Mouse (Mus musculus): ENCODE measurements around the gene Nfya. TPM values are rescaled to one million over a fixed set of nuclear protein-coding genes. Genes with fewer than 3 reads are reported as not detected.

Nfya gene
- polyA plus RNA-seq (2016; fragmentation: Nextera tagmentation; extraction: Ambion mirVana): 15.4 and 17.2 TPM in 2 replicates

DNA sequence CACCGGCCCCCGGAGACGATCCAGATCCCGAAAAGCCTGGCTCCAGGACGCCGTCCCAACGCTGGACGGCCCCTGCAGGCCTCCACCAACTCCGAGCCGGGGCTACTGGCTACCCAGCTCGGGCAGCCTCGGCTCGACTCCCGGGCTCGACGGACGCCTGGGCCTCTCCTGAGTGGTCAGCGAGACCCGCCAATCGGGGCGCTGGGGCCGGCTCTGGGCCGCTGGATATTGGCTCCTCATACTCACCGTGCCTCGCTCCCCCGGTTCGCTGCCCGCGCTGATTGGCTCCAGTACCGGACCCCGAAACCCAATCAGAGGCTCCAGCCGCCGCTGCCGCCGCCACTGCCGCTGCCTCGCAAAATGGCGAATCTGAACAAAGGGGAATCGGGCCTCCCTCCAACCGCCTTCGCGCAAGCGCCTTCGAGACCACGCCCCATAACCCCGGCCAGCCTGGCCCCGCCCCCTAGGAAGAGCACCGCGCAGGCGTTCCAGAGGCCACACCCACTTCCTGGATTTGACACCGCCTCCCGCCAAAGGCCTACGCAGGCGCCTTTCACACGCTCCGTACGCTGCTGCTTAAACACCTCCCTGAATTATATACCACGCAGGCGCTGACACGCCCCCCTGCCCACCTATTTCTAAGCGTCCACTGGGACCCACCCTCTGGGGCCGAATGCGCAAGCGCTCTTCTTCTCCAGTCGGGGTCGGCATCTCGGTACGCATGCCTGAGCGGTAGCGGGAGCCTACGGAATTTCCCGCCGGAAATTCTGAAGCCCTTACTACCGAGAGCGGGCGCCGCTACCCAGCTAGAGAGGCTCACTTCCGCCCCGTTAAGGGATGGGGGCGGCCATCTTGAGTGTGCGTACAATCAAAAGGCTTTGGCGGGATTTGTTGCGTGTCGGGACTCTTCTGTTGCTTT lies at the start of gene Nfya, which contains the start of gene Oard1:
Gene Nfya, minus strand, starts transcription at position 527 of the 919 bp plus-strand sequence.
Gene Oard1, plus strand, starts transcription at position 635 of the 919 bp plus-strand sequence.
- H3K4me2 ChIP-seq (replicated peaks): peak within 1 kb of the TSS; percentile 76
- peak within 1 kb of the TSS; percentile 100 for H3K27ac ChIP-seq (replicated peaks)
- no peaks in the 10 kb centered on the region for H3K27me3 ChIP-seq
- H3K4me3 ChIP-seq: peak within 1 kb of the TSS; percentile 69
- peak within 1 kb of the TSS; percentile 96 for H3K9ac ChIP-seq (replicated peaks)
- peaks cover 17% of the 10 kb centered on the region for H3K36me3 ChIP-seq
- ATAC-seq (ENCODE audit: low FRiP score, low read depth): peak; percentile 97
- under 1% methylated on average over 78 of the region's 84 CpGs for WGBS
- peaks cover 28% of the 10 kb centered on the region for H3K4me1 ChIP-seq
- no peaks in the 10 kb centered on the region for H3K9me3 ChIP-seq

- Histone ChIP-seq H3K36me3 (no peaks in the 10 kb centered on the region), H3K27ac (replicated peaks) (no peak overlapping the region), H3K9ac (replicated peaks) (no peak overlapping the region), H3K27me3 (no peaks in the 10 kb centered on the region), H3K4me2 (replicated peaks) (no peak overlapping the region), H3K4me3 (no peak overlapping the region), H3K9me3 (no peaks in the 10 kb centered on the region), H3K4me1 (no peaks in the 10 kb centered on the region)
- 83% methylated on average over 13 of the region's 13 CpGs for WGBS
- no peak for ATAC-seq (ENCODE audit: low FRiP score, low read depth)
These were observed 48.4 kb upstream of the Nfya start for GRCm38 (mm10) chr17:48457971-48458653.

GRCm38 (mm10) chr17:48455955-48456354 lies 46.2 kb upstream of the Nfya start:
- WGBS: 86% methylated on average over 2 of the region's 2 CpGs
- ATAC-seq (ENCODE audit: low FRiP score, low read depth): no peak
- no peaks in the 10 kb centered on the region for H3K27me3 ChIP-seq
- H3K4me1 ChIP-seq: peaks cover 4% of the 10 kb centered on the region; the same call in 1 of the 2 replicates
- H3K9ac ChIP-seq (replicated peaks): no peak overlapping the region
- no peak overlapping the region for H3K27ac ChIP-seq (replicated peaks)
- no peaks in the 10 kb centered on the region for H3K9me3 ChIP-seq
- no peak overlapping the region for H3K4me3 ChIP-seq
- H3K36me3 ChIP-seq: no peaks in the 10 kb centered on the region
- H3K4me2 ChIP-seq (replicated peaks): no peak overlapping the region

GRCm38 (mm10) chr17:48454688-48455087 lies 45.0 kb upstream of the Nfya start, which contains the start of gene Unc5cl:
Unc5cl (plus strand) TSS chr17:48454901.
- Histone ChIP-seq H3K4me3 (no peak within 1 kb of the TSS), H3K4me2 (replicated peaks) (no peak within 1 kb of the TSS), H3K27ac (replicated peaks) (no peak within 1 kb of the TSS), H3K4me1 (peaks cover 4% of the 10 kb centered on the region; the same call in 1 of the 2 replicates), H3K27me3 (no peaks in the 10 kb centered on the region), H3K9me3 (no peaks in the 10 kb centered on the region), H3K36me3 (no peaks in the 10 kb centered on the region), H3K9ac (replicated peaks) (no peak within 1 kb of the TSS)
- ATAC-seq (ENCODE audit: low FRiP score, low read depth): no peak
- 56% methylated on average over 11 of the region's 11 CpGs for WGBS

GRCm38 (mm10) chr17:48454190-48454589 lies 44.5 kb upstream of the Nfya start:
- ATAC-seq (ENCODE audit: low FRiP score, low read depth): no peak
- Histone ChIP-seq H3K9me3 (no peaks in the 10 kb centered on the region), H3K27ac (replicated peaks) (no peak overlapping the region), H3K36me3 (no peaks in the 10 kb centered on the region), H3K4me2 (replicated peaks) (no peak overlapping the region), H3K27me3 (no peaks in the 10 kb centered on the region), H3K4me3 (no peak overlapping the region), H3K4me1 (peaks cover 4% of the 10 kb centered on the region; the same call in 1 of the 2 replicates), H3K9ac (replicated peaks) (no peak overlapping the region)
- WGBS: 58% methylated on average over 7 of the region's 7 CpGs

GRCm38 (mm10) chr17:48453489-48453888 lies 43.8 kb upstream of the Nfya start:
- WGBS: 77% methylated on average over 7 of the region's 7 CpGs
- Histone ChIP-seq H3K9me3 (no peaks in the 10 kb centered on the region), H3K4me3 (no peak overlapping the region), H3K27me3 (no peaks in the 10 kb centered on the region), H3K4me1 (peaks cover 4% of the 10 kb centered on the region; the same call in 1 of the 2 replicates), H3K36me3 (no peaks in the 10 kb centered on the region), H3K27ac (replicated peaks) (no peak overlapping the region), H3K4me2 (replicated peaks) (no peak overlapping the region), H3K9ac (replicated peaks) (no peak overlapping the region)
- no peak for ATAC-seq (ENCODE audit: low FRiP score, low read depth)

GRCm38 (mm10) chr17:48451753-48452444 lies 42.2 kb upstream of the Nfya start:
- ATAC-seq (ENCODE audit: low FRiP score, low read depth): no peak
- no peak overlapping the region for H3K27ac ChIP-seq (replicated peaks)

DNA sequence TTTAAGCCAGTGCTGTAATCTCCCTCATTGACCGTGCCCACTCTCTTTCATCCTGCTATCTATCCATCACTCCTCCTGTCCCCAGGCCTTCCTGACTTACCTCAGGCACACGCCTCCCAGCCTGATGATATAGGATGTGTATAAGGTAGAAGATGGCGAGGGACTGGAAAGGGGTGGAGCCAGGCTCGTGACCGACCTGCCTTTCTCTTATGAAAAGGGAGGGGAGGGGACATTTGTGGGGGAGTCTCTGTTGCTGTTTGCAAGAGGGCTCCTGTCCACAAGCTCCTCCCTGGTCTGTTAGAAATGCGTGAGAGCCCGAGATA lies 41.6 kb upstream of the Nfya start, which contains the start of gene Tspo2:
Gene Tspo2, minus strand, starts transcription at position 170 of the 323 bp plus-strand sequence.
- H3K27ac ChIP-seq (replicated peaks): no peak within 1 kb of the TSS
- H3K9ac ChIP-seq (replicated peaks): no peak within 1 kb of the TSS
- H3K9me3 ChIP-seq: no peaks in the 10 kb centered on the region
- H3K4me3 ChIP-seq: no peak within 1 kb of the TSS
- no peak for ATAC-seq (ENCODE audit: low FRiP score, low read depth)
- no peaks in the 10 kb centered on the region for H3K36me3 ChIP-seq
- H3K4me1 ChIP-seq: peaks cover 4% of the 10 kb centered on the region; the same call in 1 of the 2 replicates
- WGBS: 82% methylated on average over 7 of the region's 7 CpGs
- H3K27me3 ChIP-seq: no peaks in the 10 kb centered on the region; the same call in 1 of the 2 replicates
- H3K4me2 ChIP-seq (replicated peaks): no peak within 1 kb of the TSS

More at GRCm38 (mm10) chr17:48451753-48452444, 42.2 kb upstream of the Nfya start:
- no peak overlapping the region for H3K4me3 ChIP-seq
- no peaks in the 10 kb centered on the region for H3K36me3 ChIP-seq
- no peak overlapping the region for H3K9ac ChIP-seq (replicated peaks)
- H3K4me1 ChIP-seq: peaks cover 4% of the 10 kb centered on the region; the same call in 1 of the 2 replicates
- H3K9me3 ChIP-seq: no peaks in the 10 kb centered on the region
- no peak overlapping the region for H3K4me2 ChIP-seq (replicated peaks)
- 74% methylated on average over 9 of the region's 9 CpGs for WGBS
- no peaks in the 10 kb centered on the region; the same call in 1 of the 2 replicates for H3K27me3 ChIP-seq

DNA sequence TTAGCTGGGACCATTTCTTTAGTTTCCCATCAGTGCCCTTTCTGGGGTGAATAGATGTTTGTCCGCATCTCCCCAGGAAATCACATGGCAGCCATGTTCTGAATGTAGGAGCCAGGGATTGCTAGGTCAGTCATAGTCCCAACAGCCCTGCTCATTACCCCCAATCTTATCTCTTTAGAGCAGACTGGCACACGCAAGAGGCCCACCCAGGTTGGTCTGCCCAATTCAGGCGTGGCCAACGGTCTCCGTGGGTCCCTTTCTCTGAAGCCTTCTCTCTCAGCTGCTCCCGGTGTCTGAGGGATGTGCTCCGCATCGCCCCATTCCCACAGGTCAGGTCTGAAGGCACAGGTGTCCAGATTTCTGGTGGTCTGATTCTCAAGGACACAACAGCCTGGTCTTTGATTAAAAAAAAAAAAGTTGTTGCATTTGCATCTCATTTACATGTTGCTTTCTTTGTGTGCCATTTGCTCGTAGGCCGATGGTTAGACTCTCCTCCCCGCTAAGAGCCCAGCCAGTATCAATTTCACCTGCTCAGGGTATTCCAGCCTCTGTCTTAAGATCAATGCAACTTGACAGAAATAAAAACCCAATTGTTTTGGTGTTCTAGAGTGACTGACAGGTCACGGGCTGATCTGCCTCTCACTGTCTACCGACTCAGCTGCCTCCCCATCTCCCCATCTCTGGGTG lies 41.1 kb upstream of the Nfya start:
- 86% methylated on average over 13 of the region's 13 CpGs for WGBS
- Histone ChIP-seq H3K9me3 (no peaks in the 10 kb centered on the region), H3K36me3 (no peaks in the 10 kb centered on the region), H3K27me3 (no peaks in the 10 kb centered on the region; the same call in 1 of the 2 replicates), H3K4me1 (peaks cover 4% of the 10 kb centered on the region; the same call in 1 of the 2 replicates), H3K9ac (replicated peaks) (no peak overlapping the region), H3K4me2 (replicated peaks) (no peak overlapping the region), H3K27ac (replicated peaks) (no peak overlapping the region), H3K4me3 (no peak overlapping the region)
- ATAC-seq (ENCODE audit: low FRiP score, low read depth): no peak

GRCm38 (mm10) chr17:48447675-48448074 lies 38.0 kb upstream of the Nfya start:
- Histone ChIP-seq H3K4me1 (peaks cover 4% of the 10 kb centered on the region; the same call in 1 of the 2 replicates), H3K9me3 (no peaks in the 10 kb centered on the region), H3K9ac (replicated peaks) (no peak overlapping the region), H3K4me3 (no peak overlapping the region), H3K36me3 (no peaks in the 10 kb centered on the region), H3K27ac (replicated peaks) (no peak overlapping the region), H3K4me2 (replicated peaks) (no peak overlapping the region), H3K27me3 (no peaks in the 10 kb centered on the region; the same call in 1 of the 2 replicates)
- no peak for ATAC-seq (ENCODE audit: low FRiP score, low read depth)
- WGBS: 72% methylated on average over 8 of the region's 8 CpGs

DNA sequence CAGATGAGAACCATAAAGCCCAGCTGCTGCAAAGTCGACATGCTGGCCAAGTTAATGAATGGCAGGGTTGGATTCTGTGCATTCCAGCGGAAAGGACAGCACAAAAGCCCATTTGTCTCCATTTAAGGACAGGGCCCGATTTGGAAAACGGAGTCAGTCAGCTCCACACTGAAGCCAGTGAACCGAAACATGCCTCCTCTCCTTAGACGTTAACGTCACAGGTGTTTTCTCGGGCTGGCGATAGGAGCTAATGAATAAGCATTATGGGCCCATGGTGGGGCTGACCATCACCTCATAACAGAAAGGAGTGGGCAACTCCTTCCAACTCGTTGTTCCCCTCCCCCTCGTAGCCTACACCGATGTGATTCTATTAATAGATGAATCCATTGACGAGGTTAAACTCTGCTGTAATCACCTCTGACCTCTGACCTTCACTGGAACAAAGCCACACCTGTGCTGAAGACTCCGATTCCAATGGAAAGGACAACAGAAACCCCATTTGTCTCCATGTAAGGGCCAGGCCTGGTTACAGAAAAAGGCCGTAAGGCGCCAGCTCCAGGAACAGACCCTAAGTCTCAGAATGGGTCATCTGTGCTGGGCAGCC lies 33.9 kb upstream of the Nfya start:
- Histone ChIP-seq H3K9me3 (no peaks in the 10 kb centered on the region), H3K4me1 (no peaks in the 10 kb centered on the region), H3K4me2 (replicated peaks) (no peak overlapping the region), H3K36me3 (no peaks in the 10 kb centered on the region), H3K9ac (replicated peaks) (no peak overlapping the region), H3K27me3 (no peaks in the 10 kb centered on the region; the same call in 1 of the 2 replicates), H3K27ac (replicated peaks) (no peak overlapping the region), H3K4me3 (no peak overlapping the region)
- WGBS: 67% methylated on average over 16 of the region's 16 CpGs
- no peak for ATAC-seq (ENCODE audit: low FRiP score, low read depth)
